Comparison of ENCODE assay signal across 8 mouse cellular contexts in the genomic region with DNA sequence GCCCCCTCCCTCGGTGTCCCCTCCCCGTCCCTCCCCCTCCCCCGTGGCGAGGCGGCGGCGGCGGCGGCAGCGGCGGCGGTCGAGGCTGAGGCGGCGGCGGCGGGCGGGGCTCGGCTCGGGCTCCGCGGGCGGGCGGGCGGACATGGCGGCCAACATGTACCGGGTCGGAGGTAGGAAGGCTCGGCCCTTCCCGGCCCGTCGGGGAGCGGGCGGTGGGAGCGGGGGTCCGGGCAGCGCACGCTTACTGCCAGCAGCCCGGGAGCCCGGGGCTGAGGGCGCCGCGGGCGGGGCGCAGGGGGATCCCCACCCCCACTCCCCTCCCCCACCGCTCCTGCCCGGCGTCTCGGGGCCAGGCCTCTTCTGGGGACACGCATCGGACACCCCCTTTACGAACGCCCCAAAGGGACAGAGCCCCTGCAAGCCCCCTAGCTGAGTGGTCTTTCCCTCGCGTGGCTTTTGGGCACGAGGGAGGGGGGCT. TPM values are rescaled to one million over a fixed set of nuclear protein-coding genes. Genes with fewer than 3 reads are reported as not detected.
DNase-seq lines count a peak whose midpoint lies in the region; ATAC-seq lines count a peak whose summit lies in the region.

TSS of gene Mta3 (plus strand) at position 48 of the 478 bp plus-strand sequence.

- no peaks in the 10 kb centered on the region for H3K9me3 ChIP-seq in neural tube, embryonic 15.5 days (replicated peaks)

- peaks cover 28% of the 10 kb centered on the region for H3K4me1 ChIP-seq in neural tube, embryonic 15.5 days

- peaks cover 12% of the 10 kb centered on the region; the same call in 1 of the 2 replicates for H3K36me3 ChIP-seq in neural tube, embryonic 15.5 days

- peak within 1 kb of the TSS; percentile 88 for H3K4me2 ChIP-seq in neural tube, embryonic 15.5 days

- under 1% methylated on average over 47 of the region's 56 CpGs for WGBS in large intestine, adult 2 months
- WGBS in neural tube, embryonic 15.5 days, result 0% methylated on average over 40 of the region's 56 CpGs

- H3K9ac ChIP-seq in neural tube, embryonic 15.5 days (replicated peaks), result peak within 1 kb of the TSS; percentile 90

- no peaks in the 10 kb centered on the region for H3K27me3 ChIP-seq in neural tube, embryonic 15.5 days (replicated peaks)

- DNase-seq in MN1 (ENCODE audit: low spot score), result peak; percentile 68
- peak; percentile 68 to 80 for DNase-seq in cerebellum, adult 18-20 months
- peak; percentile 13 for DNase-seq in forelimb bud, embryonic 11.5 days (ENCODE audit: low read depth, low spot score)
- peak; percentile 75 to 84 for DNase-seq in heart, postnatal 36 days
- DNase-seq in large intestine, adult 2 months (ENCODE audit: low read depth, low spot score), result no peak
- peak; percentile 58 to 65 for DNase-seq in lung, adult 18-20 months
- DNase-seq in thymus, postnatal 0 days (ENCODE audit: low spot score), result peak; percentile 61

- H3K4me3 ChIP-seq in neural tube, embryonic 15.5 days (replicated peaks), result peak within 1 kb of the TSS; percentile 82

- intact Hi-C loops in heart, postnatal 36 days (cut with DNase I), result loop anchor here (5.0 to 10.0 kb wide), 2 partner anchors 189 to 431 kb away; partner anchors contain the start of gene Cox7a2l

- peak within 1 kb of the TSS; percentile 91 for H3K27ac ChIP-seq in neural tube, embryonic 15.5 days (replicated peaks)

- ATAC-seq in neural tube, embryonic 15.5 days (ENCODE audit: low FRiP score), result peak; percentile 79

RNA-seq across cellular contexts. Expression of gene Mta3, which starts in this region (rescaled TPM):
- total RNA-seq in heart, postnatal 36 days (2021), result 10 to 100 TPM; 22.2 to 22.4 TPM
- 34.2 and 49.8 TPM in 2 replicates for polyA plus RNA-seq in large intestine, adult 2 months (2012; rRNA removed)
- polyA plus RNA-seq in neural tube, embryonic 15.5 days (2015; fragmentation: Nextera tagmentation; extraction: Ambion mirVana), result 34.8 and 43.2 TPM in 2 replicates
- polyA plus RNA-seq in thymus, postnatal 0 days (2015; fragmentation: Nextera tagmentation; extraction: Ambion mirVana), result 65.1 and 67.0 TPM in 2 replicates
